Mouse (Mus musculus) intestine, embryonic 15.5 days (tissue): ENCODE measurements at regions not wholly inside any gene's neighbourhood (a gene's known extent, or its start where the extent isn't known, plus 50 kb on each side); places are given as distances from the start of the nearest gene placed in this dataset.

ENCODE experiments used
- ATAC-seq: fragments of 200-750 bp; cut with Nextera tagmentation; 2 replicates; pipeline ENCODE4 v1.8.0; 2017; ENCODE audit warnings: moderate TSS enrichment, moderate library complexity
- H3K27ac ChIP-seq: fragments of 300-500 bp; sonication (generic); 2 replicates; pipeline ENCODE4 v1.5.1; 2015; ENCODE audit warnings: mild to moderate bottlenecking, inconsistent platforms
- H3K27me3 ChIP-seq: fragments of 300-500 bp; sonication (generic); replicated peaks from 2 replicates; pipeline ENCODE4 v1.6.1; 2015; ENCODE audit warnings: inconsistent platforms
- H3K36me3 ChIP-seq: fragments of 300-500 bp; sonication (generic); 2 replicates; pipeline ENCODE4 v1.6.1; 2015; ENCODE audit warnings: inconsistent platforms
- H3K4me1 ChIP-seq: fragments of 300-500 bp; sonication (generic); replicated peaks from 2 replicates; pipeline ENCODE4 v1.6.1; 2015; ENCODE audit warnings: inconsistent platforms
- H3K4me2 ChIP-seq: fragments of 300-500 bp; sonication (generic); replicated peaks from 2 replicates; pipeline ENCODE4 v1.6.1; 2015; ENCODE audit warnings: mild to moderate bottlenecking, inconsistent platforms
- H3K4me3 ChIP-seq: fragments of 300-500 bp; sonication (generic); replicated peaks from 2 replicates; pipeline ENCODE4 v1.5.1; 2015; ENCODE audit warnings: inconsistent platforms
- H3K9ac ChIP-seq: fragments of 300-500 bp; sonication (generic); 2 replicates; pipeline ENCODE4 v1.6.1; 2015; ENCODE audit warnings: inconsistent platforms
- H3K9me3 ChIP-seq: fragments of 300-500 bp; sonication (generic); 2 replicates; pipeline ENCODE4 v1.6.1; 2016; ENCODE audit warnings: inconsistent platforms
- WGBS: fragments of 180-500 bp; shearing (Covaris S2); methylation state at CpG from one replicate; pipeline ENCODE4 v1.1.7; 2015; 5-methylcytosine and 5-hydroxymethylcytosine counted together

GRCm38 (mm10) chr3:123754011-123754610 is 63.5 kb upstream of the Ndst3 start:
- H3K27ac ChIP-seq, result no peak overlapping the region
- WGBS, result 40% methylated on average over 7 of the region's 7 CpGs
- H3K4me3 ChIP-seq, result no peak overlapping the region
- no peaks in the 10 kb centered on the region for H3K36me3 ChIP-seq
- no peak overlapping the region for H3K9ac ChIP-seq
- H3K9me3 ChIP-seq, result no peaks in the 10 kb centered on the region
- no peak overlapping the region for H3K4me2 ChIP-seq
- no peaks in the 10 kb centered on the region for H3K27me3 ChIP-seq
- no peaks in the 10 kb centered on the region for H3K4me1 ChIP-seq
- ATAC-seq, result no peak

- H3K27me3 ChIP-seq, result no peaks in the 10 kb centered on the region
- ATAC-seq, result no peak
- no peaks in the 10 kb centered on the region for H3K4me1 ChIP-seq
- H3K9ac ChIP-seq, result no peak overlapping the region
- H3K4me2 ChIP-seq, result no peak overlapping the region
- H3K36me3 ChIP-seq, result no peaks in the 10 kb centered on the region
- 88% methylated on average over 1 of the region's 1 CpGs for WGBS
- no peak overlapping the region for H3K4me3 ChIP-seq
- H3K9me3 ChIP-seq, result no peaks in the 10 kb centered on the region
- H3K27ac ChIP-seq, result no peak overlapping the region
Observed at GRCm38 (mm10) chr3:123754927-123755326, 64.3 kb upstream of the Ndst3 start.

- no peak overlapping the region for H3K9ac ChIP-seq
- no peak for ATAC-seq
- H3K4me3 ChIP-seq, result no peak overlapping the region
- H3K27me3 ChIP-seq, result no peaks in the 10 kb centered on the region
- no peaks in the 10 kb centered on the region for H3K4me1 ChIP-seq
- no peak overlapping the region for H3K4me2 ChIP-seq
- WGBS, result 72% methylated on average over 3 of the region's 3 CpGs
- no peaks in the 10 kb centered on the region for H3K9me3 ChIP-seq
- H3K36me3 ChIP-seq, result no peaks in the 10 kb centered on the region
- H3K27ac ChIP-seq, result no peak overlapping the region
Observed at GRCm38 (mm10) chr3:123765911-123766556, 75.4 kb upstream of the Ndst3 start.

GRCm38 (mm10) chr3:123766557-123766913 is 75.9 kb upstream of the Ndst3 start:
- WGBS, result 67% methylated on average over 6 of the region's 6 CpGs
- ATAC-seq, result no peak
- Histone ChIP-seq H3K36me3 (no peaks in the 10 kb centered on the region), H3K9me3 (no peaks in the 10 kb centered on the region), H3K27me3 (no peaks in the 10 kb centered on the region), H3K4me2 (no peak overlapping the region), H3K9ac (no peak overlapping the region), H3K4me3 (no peak overlapping the region), H3K4me1 (no peaks in the 10 kb centered on the region), H3K27ac (no peak overlapping the region)

- Histone ChIP-seq H3K4me2 (no peak overlapping the region), H3K27ac (no peak overlapping the region), H3K9me3 (no peaks in the 10 kb centered on the region), H3K9ac (no peak overlapping the region), H3K36me3 (no peaks in the 10 kb centered on the region), H3K27me3 (no peaks in the 10 kb centered on the region), H3K4me3 (no peak overlapping the region), H3K4me1 (no peaks in the 10 kb centered on the region)
- ATAC-seq, result no peak
Observed at GRCm38 (mm10) chr3:123780507-123780906, 89.9 kb upstream of the Ndst3 start.

GRCm38 (mm10) chr3:123781581-123781980 is 90.9 kb upstream of the Ndst3 start:
- Histone ChIP-seq H3K9ac (no peak overlapping the region), H3K36me3 (no peaks in the 10 kb centered on the region), H3K9me3 (no peaks in the 10 kb centered on the region), H3K4me2 (no peak overlapping the region), H3K27ac (no peak overlapping the region), H3K4me1 (no peaks in the 10 kb centered on the region), H3K4me3 (no peak overlapping the region), H3K27me3 (no peaks in the 10 kb centered on the region)
- WGBS, result 70% methylated on average over 1 of the region's 1 CpGs
- no peak for ATAC-seq

GRCm38 (mm10) chr3:123784127-123784526 is 93.5 kb upstream of the Ndst3 start:
- no peaks in the 10 kb centered on the region for H3K36me3 ChIP-seq
- 70% methylated on average over 1 of the region's 1 CpGs for WGBS
- H3K4me2 ChIP-seq, result no peak overlapping the region
- H3K9ac ChIP-seq, result no peak overlapping the region
- H3K27me3 ChIP-seq, result no peaks in the 10 kb centered on the region
- H3K9me3 ChIP-seq, result no peaks in the 10 kb centered on the region
- no peaks in the 10 kb centered on the region for H3K4me1 ChIP-seq
- no peak overlapping the region for H3K4me3 ChIP-seq
- no peak overlapping the region for H3K27ac ChIP-seq
- no peak for ATAC-seq

- no peak overlapping the region for H3K4me2 ChIP-seq
- no peaks in the 10 kb centered on the region for H3K4me1 ChIP-seq
- no peaks in the 10 kb centered on the region for H3K9me3 ChIP-seq
- no peak overlapping the region for H3K27ac ChIP-seq
- no peak overlapping the region for H3K4me3 ChIP-seq
- WGBS, result 78% methylated on average over 1 of the region's 1 CpGs
- H3K9ac ChIP-seq, result no peak overlapping the region
- no peaks in the 10 kb centered on the region for H3K36me3 ChIP-seq
- no peak for ATAC-seq
- no peaks in the 10 kb centered on the region for H3K27me3 ChIP-seq
Observed at GRCm38 (mm10) chr3:123794011-123794410, 103.4 kb upstream of the Ndst3 start.

- no peak for ATAC-seq
- H3K36me3 ChIP-seq, result no peaks in the 10 kb centered on the region
- H3K27ac ChIP-seq, result no peak overlapping the region
- no peaks in the 10 kb centered on the region for H3K4me1 ChIP-seq
- no peak overlapping the region for H3K4me2 ChIP-seq
- H3K9ac ChIP-seq, result no peak overlapping the region
- no peaks in the 10 kb centered on the region for H3K27me3 ChIP-seq
- no peaks in the 10 kb centered on the region for H3K9me3 ChIP-seq
- no peak overlapping the region for H3K4me3 ChIP-seq
- 89% methylated on average over 3 of the region's 3 CpGs for WGBS
Observed at GRCm38 (mm10) chr3:123805338-123805737, 114.7 kb upstream of the Ndst3 start.

- 95% methylated on average over 1 of the region's 1 CpGs for WGBS
- no peaks in the 10 kb centered on the region for H3K9me3 ChIP-seq
- no peak overlapping the region for H3K9ac ChIP-seq
- no peak overlapping the region for H3K27ac ChIP-seq
- H3K4me3 ChIP-seq, result no peak overlapping the region
- no peaks in the 10 kb centered on the region for H3K27me3 ChIP-seq
- no peak for ATAC-seq
- H3K4me1 ChIP-seq, result no peaks in the 10 kb centered on the region
- no peak overlapping the region for H3K4me2 ChIP-seq
- no peaks in the 10 kb centered on the region for H3K36me3 ChIP-seq
Observed at GRCm38 (mm10) chr3:123806050-123806449, 115.4 kb upstream of the Ndst3 start.

GRCm38 (mm10) chr3:123806546-123806945 is 115.9 kb upstream of the Ndst3 start:
- H3K4me3 ChIP-seq, result no peak overlapping the region
- H3K4me2 ChIP-seq, result no peak overlapping the region
- H3K27ac ChIP-seq, result no peak overlapping the region
- no peaks in the 10 kb centered on the region for H3K27me3 ChIP-seq
- H3K9me3 ChIP-seq, result no peaks in the 10 kb centered on the region
- H3K36me3 ChIP-seq, result no peaks in the 10 kb centered on the region
- H3K4me1 ChIP-seq, result no peaks in the 10 kb centered on the region
- 84% methylated on average over 1 of the region's 1 CpGs for WGBS
- no peak overlapping the region for H3K9ac ChIP-seq
- no peak for ATAC-seq

GRCm38 (mm10) chr3:123810018-123810942 is 119.6 kb upstream of the Ndst3 start:
- Histone ChIP-seq H3K27me3 (no peaks in the 10 kb centered on the region), H3K36me3 (no peaks in the 10 kb centered on the region), H3K9ac (no peak overlapping the region), H3K9me3 (no peaks in the 10 kb centered on the region), H3K4me1 (no peaks in the 10 kb centered on the region), H3K4me3 (no peak overlapping the region), H3K4me2 (no peak overlapping the region), H3K27ac (no peak overlapping the region)
- 91% methylated on average over 10 of the region's 10 CpGs for WGBS
- ATAC-seq, result no peak
